Mouse (Mus musculus) MEL (cell line): ENCODE results near the gene Mdga1. TPM values are rescaled to one million over a fixed set of nuclear protein-coding genes. Genes with fewer than 3 reads are reported as not detected.

Experiments used
- DNase-seq: peaks from one replicate; pipeline ENCODE4 v3.0.0; 2011; ENCODE audit warnings: low read depth, low spot score
- H3K27ac ChIP-seq: 2 replicates; pipeline ENCODE4 v1.5.1; 2012; ENCODE audit warnings: low read depth, mild to moderate bottlenecking, control low read depth, low read length, moderate library complexity; ENCODE audit not compliant: control insufficient read depth
- H3K27me3 ChIP-seq, 2 experiments: fragments of 150-350 bp in 1 of 2; sonication (generic) in 1 of 2; 2 replicates each; pipeline ENCODE4 v1.6.1; 2012; ENCODE audit warnings: low read length in 2 of 2, mild to moderate bottlenecking in 2 of 2, improper control_type of control experiment in 1 of 2, moderate library complexity in 1 of 2; ENCODE audit not compliant: insufficient read depth in 2 of 2, control insufficient read depth in 1 of 2
- H3K36me3 ChIP-seq, 2 experiments: 2 replicates each; pipeline ENCODE4 v1.6.1; 2012 to 2014; ENCODE audit warnings: low read length in 2 of 2, improper control_type of control experiment in 1 of 2, inconsistent platforms in 1 of 2, mild to moderate bottlenecking in 1 of 2; ENCODE audit not compliant: insufficient read depth in 2 of 2, control insufficient read depth in 1 of 2
- H3K4me1 ChIP-seq, 2 experiments: fragments of 150-350 bp in 1 of 2; sonication (generic) in 1 of 2; 2 replicates each; pipeline ENCODE4 v1.6.1; 2012; ENCODE audit warnings: low read length in 2 of 2, improper control_type of control experiment in 1 of 2, mild to moderate bottlenecking in 1 of 2; ENCODE audit not compliant: insufficient read depth in 2 of 2, control insufficient read depth in 1 of 2
- H3K4me3 ChIP-seq, 2 experiments: fragments of 150-350 bp in 1 of 2; sonication (generic) in 1 of 2; 2 replicates each; pipeline ENCODE4 v1.5.1; 2012; ENCODE audit warnings: low read depth in 2 of 2, low read length in 2 of 2, mild to moderate bottlenecking in 2 of 2, moderate library complexity in 2 of 2, control low read depth in 1 of 2, improper control_type of control experiment in 1 of 2; ENCODE audit not compliant: control insufficient read depth in 1 of 2, insufficient read depth in 1 of 2
- H3K79me2 ChIP-seq: 2 replicates; pipeline ENCODE4 v1.6.1; 2012; ENCODE audit warnings: mild to moderate bottlenecking, low read length, moderate library complexity; ENCODE audit not compliant: control insufficient read depth, poor library complexity, insufficient read depth
- H3K9ac ChIP-seq: 2 replicates; pipeline ENCODE4 v1.6.1; 2012; ENCODE audit warnings: low read depth, mild to moderate bottlenecking, control low read depth, low read length, moderate library complexity; ENCODE audit not compliant: control insufficient read depth, poor library complexity, severe bottlenecking
- H3K9me3 ChIP-seq: fragments of 150-350 bp; sonication (generic); replicated peaks from 2 replicates; pipeline ENCODE4 v1.6.1; 2012; ENCODE audit warnings: mild to moderate bottlenecking, low read length, improper control_type of control experiment, moderate library complexity; ENCODE audit not compliant: insufficient read depth
- BHLHE40 ChIP-seq: IDR thresholded peaks from 2 replicates; pipeline ENCODE4 v1.6.1; 2012; ENCODE audit warnings: low read depth, mild to moderate bottlenecking, inconsistent platforms, low read length, improper control_type of control experiment, borderline replicate concordance
- CHD1 ChIP-seq: IDR thresholded peaks from 2 replicates; pipeline ENCODE4 v1.6.1; 2012; ENCODE audit warnings: low read depth, mild to moderate bottlenecking, inconsistent platforms, low read length, improper control_type of control experiment
- E2F4 ChIP-seq: IDR thresholded peaks from 2 replicates; pipeline ENCODE4 v1.6.1; 2011; ENCODE audit warnings: low read depth, low read length, improper control_type of control experiment, borderline replicate concordance
- ETS1 ChIP-seq: IDR thresholded peaks from 2 replicates; pipeline ENCODE4 v1.6.1; 2012; ENCODE audit warnings: low read depth, mild to moderate bottlenecking, inconsistent platforms, low read length, improper control_type of control experiment, moderate library complexity
- GATA1 ChIP-seq: IDR thresholded peaks from 2 replicates; pipeline ENCODE4 v1.6.1; 2011; ENCODE audit warnings: low read depth, low read length, improper control_type of control experiment
- JUND ChIP-seq: IDR thresholded peaks from 2 replicates; pipeline ENCODE4 v1.6.1; 2011; ENCODE audit warnings: low read depth, mild to moderate bottlenecking, improper control_type of control experiment, low read length
- KAT2A ChIP-seq: conservative IDR thresholded peaks from 2 replicates; pipeline ENCODE4 v1.6.1; 2012; ENCODE audit warnings: low read depth, low read length, improper control_type of control experiment, inconsistent platforms
- MAX ChIP-seq: IDR thresholded peaks from 2 replicates; pipeline ENCODE4 v1.6.1; 2011; ENCODE audit warnings: low read length, improper control_type of control experiment
- MAZ ChIP-seq: IDR thresholded peaks from 2 replicates; pipeline ENCODE4 v1.6.1; 2012; ENCODE audit warnings: low read depth, mild to moderate bottlenecking, inconsistent platforms, low read length, improper control_type of control experiment
- MEF2A ChIP-seq: IDR thresholded peaks from 2 replicates; pipeline ENCODE4 v1.6.1; 2014; ENCODE audit warnings: low read depth, mild to moderate bottlenecking, inconsistent platforms, low read length, improper control_type of control experiment; ENCODE audit not compliant: poor library complexity, insufficient replicate concordance, severe bottlenecking; ENCODE audit errors: extremely low read depth
- MXI1 ChIP-seq: IDR thresholded peaks from 2 replicates; pipeline ENCODE4 v1.6.1; 2011; ENCODE audit warnings: mild to moderate bottlenecking, low read depth, low read length, improper control_type of control experiment
- MYC ChIP-seq: IDR thresholded peaks from 2 replicates; pipeline ENCODE4 v1.6.1; 2011; ENCODE audit warnings: low read depth, mild to moderate bottlenecking, low read length, improper control_type of control experiment, moderate library complexity
- NELFE ChIP-seq: IDR thresholded peaks from 2 replicates; pipeline ENCODE4 v1.6.1; 2011; ENCODE audit warnings: low read depth, low read length, improper control_type of control experiment
- POLR2AphosphoS2 ChIP-seq: IDR thresholded peaks from 2 replicates; pipeline ENCODE4 v1.6.1; 2011; ENCODE audit warnings: low read length, improper control_type of control experiment
- RCOR1 ChIP-seq: IDR thresholded peaks from 2 replicates; pipeline ENCODE4 v1.6.1; 2012; ENCODE audit warnings: low read depth, mild to moderate bottlenecking, inconsistent platforms, low read length, improper control_type of control experiment
- UBTF ChIP-seq: IDR thresholded peaks from 2 replicates; pipeline ENCODE4 v1.6.1; 2012; ENCODE audit warnings: low read depth, mild to moderate bottlenecking, inconsistent platforms, low read length, improper control_type of control experiment, moderate library complexity, borderline replicate concordance; ENCODE audit not compliant: insufficient read depth
- USF1 ChIP-seq: IDR thresholded peaks from 2 replicates; pipeline ENCODE4 v1.6.1; 2014; ENCODE audit warnings: low read depth, mild to moderate bottlenecking, inconsistent platforms, low read length, improper control_type of control experiment, moderate library complexity
- USF2 ChIP-seq, 2 experiments: IDR thresholded peaks; 2 replicates each; pipeline ENCODE4 v1.6.1; 2011 to 2012; ENCODE audit warnings: improper control_type of control experiment in 2 of 2, low read length in 2 of 2, borderline replicate concordance in 1 of 2, inconsistent platforms in 1 of 2, low read depth in 1 of 2, mild to moderate bottlenecking in 1 of 2; ENCODE audit not compliant: insufficient read depth in 1 of 2
- ZC3H11A ChIP-seq: IDR thresholded peaks from 2 replicates; pipeline ENCODE4 v1.6.1; 2012; ENCODE audit warnings: low read depth, mild to moderate bottlenecking, inconsistent platforms, low read length, improper control_type of control experiment
- ZKSCAN1 ChIP-seq: IDR thresholded peaks from 2 replicates; pipeline ENCODE4 v1.6.1; 2012; ENCODE audit warnings: low read depth, mild to moderate bottlenecking, inconsistent platforms, low read length, improper control_type of control experiment, moderate library complexity
- ZMIZ1 ChIP-seq: IDR thresholded peaks from 2 replicates; pipeline ENCODE4 v1.6.1; 2012; ENCODE audit warnings: low read depth, mild to moderate bottlenecking, inconsistent platforms, low read length, improper control_type of control experiment, moderate library complexity
- polyA plus RNA-seq, 2 experiments: library from polyadenylated mRNA; stranded (reverse) in 1 of 2; unstranded in 1 of 2; fragments of >175 nt in 1 of 2; fragments of >200 nt in 1 of 2; gene quantifications; 2 replicates each; pipeline versions ENCODE4 v1.2.1 to v1.2.4; 2012; ENCODE audit warnings: low replicate concordance in 2 of 2, low read depth in 1 of 2; ENCODE audit not compliant: insufficient read length in 2 of 2, insufficient read depth in 1 of 2, missing spikeins in 1 of 2
- total RNA-seq: library from RNA; depleted of rRNA; stranded (reverse); fragments of 300-350 nt; gene quantifications from 2 replicates; pipeline ENCODE4 v1.2.3, GENCODE M21; 2012

The Mdga1 gene
- total and polyA plus RNA-seq, 3 experiments, result 0.27 to 2.3 TPM; not detected in 1

GRCm38 (mm10) chr17:29800096-29800455 lies 169.8 kb downstream of the Mdga1 start:
- Histone ChIP-seq H3K4me1 (no peaks in the 10 kb centered on the region), H3K27me3 (no peaks in the 10 kb centered on the region), H3K9ac (no peak overlapping the region), H3K27ac (no peak overlapping the region), H3K79me2 (no peaks in the 10 kb centered on the region), H3K4me3 (no peak overlapping the region), H3K36me3 (no peaks in the 10 kb centered on the region; a peak in 1 of 4 replicates), H3K9me3 (no peaks in the 10 kb centered on the region)
- no peak for TF ChIP-seq ETS1
- TF ChIP-seq UBTF, result no peak
- TF ChIP-seq E2F4, result no peak
- no peak for TF ChIP-seq MAX
- TF ChIP-seq USF1, result no peak
- no peak for TF ChIP-seq ZMIZ1
- TF ChIP-seq KAT2A, result no peak
- DNase-seq, result no peak

GRCm38 (mm10) chr17:29799398-29800095 lies 170.3 kb downstream of the Mdga1 start:
- no peak for DNase-seq
- H3K27me3 ChIP-seq, result no peaks in the 10 kb centered on the region
- no peak overlapping the region for H3K9ac ChIP-seq
- no peak overlapping the region for H3K27ac ChIP-seq
- TF ChIP-seq BHLHE40, result no peak
- TF ChIP-seq GATA1, result no peak
- TF ChIP-seq ZMIZ1, result no peak
- TF ChIP-seq USF2 (IDR thresholded peaks at IDR 0.05; ENCODE audit: borderline replicate concordance in 1 of 2, insufficient read depth in 1 of 2, low read depth in 1 of 2, low read length in 2 of 2), result no peak
- TF ChIP-seq MAZ, result no peak
- TF ChIP-seq ZKSCAN1, result no peak
- TF ChIP-seq ZC3H11A, result no peak
- TF ChIP-seq MXI1, result no peak
- no peak for TF ChIP-seq POLR2AphosphoS2
- TF ChIP-seq MEF2A, result no peak
- TF ChIP-seq MYC, result no peak
- TF ChIP-seq CHD1, result no peak
- TF ChIP-seq JUND, result no peak
- no peak for TF ChIP-seq NELFE
- no peak for TF ChIP-seq RCOR1
- H3K79me2 ChIP-seq, result no peaks in the 10 kb centered on the region
- H3K9me3 ChIP-seq, result no peaks in the 10 kb centered on the region
- H3K4me1 ChIP-seq, result no peaks in the 10 kb centered on the region
- no peak overlapping the region for H3K4me3 ChIP-seq
- H3K36me3 ChIP-seq, result no peaks in the 10 kb centered on the region; a peak in 1 of 4 replicates
